Mouse (Mus musculus): Measurements from ENCODE around the gene Ipo7. TPM values are rescaled to one million over a fixed set of nuclear protein-coding genes. Genes with fewer than 3 reads are reported as not detected.

The Ipo7 gene
- polyA plus RNA-seq, 1 experiment from 2014 or later = 44.4 TPM

- WGBS = 58% methylated on average over 4 of the region's 4 CpGs
- Histone ChIP-seq H3K36me3 (no peaks in the 10 kb centered on the region), H3K4me3 (replicated peaks) (no peak overlapping the region)
Observed at GRCm38 (mm10) chr7:109998388-109998787, 19.7 kb upstream of the Ipo7 start.

DNA sequence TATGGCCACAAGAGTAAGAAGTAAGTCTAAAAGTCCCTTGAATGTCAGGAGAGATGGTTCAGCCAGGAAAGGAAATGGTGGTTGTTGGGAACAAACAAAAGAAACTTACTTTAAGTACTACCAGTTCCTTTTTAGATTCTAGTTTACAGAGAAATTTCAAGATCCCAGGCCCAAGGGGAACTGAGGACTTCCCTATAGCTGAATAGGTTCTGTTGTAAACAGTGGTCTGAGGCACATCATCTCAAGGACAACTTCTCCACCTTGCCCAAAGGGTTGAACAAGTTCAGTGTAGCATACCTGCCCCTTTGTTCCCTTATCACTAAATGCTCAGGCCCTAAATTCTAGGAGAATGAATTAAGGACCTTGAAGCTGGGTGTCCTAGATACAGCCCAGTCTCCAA, 16.0 kb upstream of the Ipo7 start:
- Histone ChIP-seq H3K27me3 (replicated peaks) (no peaks in the 10 kb centered on the region), H3K9me3 (no peaks in the 10 kb centered on the region), H3K36me3 (no peaks in the 10 kb centered on the region), H3K4me1 (replicated peaks) (peaks cover 4% of the 10 kb centered on the region; the same call in 1 of the 2 replicates), H3K4me2 (replicated peaks) (no peak overlapping the region), H3K4me3 (replicated peaks) (no peak overlapping the region), H3K27ac (no peak overlapping the region), H3K9ac (no peak overlapping the region)
- no peak for ATAC-seq

More at GRCm38 (mm10) chr7:109998388-109998787, 19.7 kb upstream of the Ipo7 start:
- H3K27me3 ChIP-seq (replicated peaks) = no peaks in the 10 kb centered on the region
- no peak overlapping the region for H3K4me2 ChIP-seq (replicated peaks)
- peaks cover 11% of the 10 kb centered on the region for H3K4me1 ChIP-seq (replicated peaks)
- no peak overlapping the region for H3K27ac ChIP-seq
- no peaks in the 10 kb centered on the region for H3K9me3 ChIP-seq
- H3K9ac ChIP-seq = no peak overlapping the region
- ATAC-seq = peak; percentile 49; the same call in 1 of the 2 replicates

- H3K9ac ChIP-seq = no peak overlapping the region
- WGBS = 13% methylated on average over 20 of the region's 20 CpGs
- ATAC-seq = peak; percentile 71
Observed at GRCm38 (mm10) chr7:110002968-110003367, 15.1 kb upstream of the Ipo7 start.

DNA sequence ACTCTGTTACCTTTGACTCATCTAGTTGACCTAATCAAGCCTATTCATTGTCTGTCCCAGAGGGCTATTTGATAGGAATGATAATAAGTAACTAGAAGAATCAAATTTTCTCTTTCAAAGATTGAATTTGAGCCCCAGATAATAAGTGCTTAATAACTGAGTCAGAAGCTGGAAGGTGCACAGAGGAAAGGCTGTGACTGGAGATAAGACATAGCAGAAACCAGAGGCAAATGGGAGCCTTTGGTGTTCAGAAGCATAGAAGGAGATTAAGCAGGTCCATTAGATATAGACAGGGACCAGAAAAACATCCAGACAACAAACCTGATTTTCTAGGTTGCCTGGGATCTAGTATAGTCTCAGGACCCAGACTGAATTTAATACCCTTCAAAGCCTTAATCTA, 12.1 kb upstream of the Ipo7 start:
- Histone ChIP-seq H3K4me2 (replicated peaks) (no peak overlapping the region), H3K27me3 (replicated peaks) (no peaks in the 10 kb centered on the region), H3K27ac (no peak overlapping the region), H3K9me3 (no peaks in the 10 kb centered on the region), H3K9ac (no peak overlapping the region), H3K4me1 (replicated peaks) (peaks cover 4% of the 10 kb centered on the region; the same call in 1 of the 2 replicates), H3K36me3 (no peaks in the 10 kb centered on the region), H3K4me3 (replicated peaks) (no peak overlapping the region)
- ATAC-seq = no peak

More at GRCm38 (mm10) chr7:110002968-110003367, 15.1 kb upstream of the Ipo7 start:
- no peaks in the 10 kb centered on the region for H3K27me3 ChIP-seq (replicated peaks)
- peak overlapping the region; percentile 48 for H3K4me2 ChIP-seq (replicated peaks)
- no peaks in the 10 kb centered on the region for H3K9me3 ChIP-seq
- H3K36me3 ChIP-seq = no peaks in the 10 kb centered on the region
- H3K27ac ChIP-seq = no peak overlapping the region
- H3K4me3 ChIP-seq (replicated peaks) = no peak overlapping the region
- peaks cover 4% of the 10 kb centered on the region; the same call in 1 of the 2 replicates for H3K4me1 ChIP-seq (replicated peaks)

DNA sequence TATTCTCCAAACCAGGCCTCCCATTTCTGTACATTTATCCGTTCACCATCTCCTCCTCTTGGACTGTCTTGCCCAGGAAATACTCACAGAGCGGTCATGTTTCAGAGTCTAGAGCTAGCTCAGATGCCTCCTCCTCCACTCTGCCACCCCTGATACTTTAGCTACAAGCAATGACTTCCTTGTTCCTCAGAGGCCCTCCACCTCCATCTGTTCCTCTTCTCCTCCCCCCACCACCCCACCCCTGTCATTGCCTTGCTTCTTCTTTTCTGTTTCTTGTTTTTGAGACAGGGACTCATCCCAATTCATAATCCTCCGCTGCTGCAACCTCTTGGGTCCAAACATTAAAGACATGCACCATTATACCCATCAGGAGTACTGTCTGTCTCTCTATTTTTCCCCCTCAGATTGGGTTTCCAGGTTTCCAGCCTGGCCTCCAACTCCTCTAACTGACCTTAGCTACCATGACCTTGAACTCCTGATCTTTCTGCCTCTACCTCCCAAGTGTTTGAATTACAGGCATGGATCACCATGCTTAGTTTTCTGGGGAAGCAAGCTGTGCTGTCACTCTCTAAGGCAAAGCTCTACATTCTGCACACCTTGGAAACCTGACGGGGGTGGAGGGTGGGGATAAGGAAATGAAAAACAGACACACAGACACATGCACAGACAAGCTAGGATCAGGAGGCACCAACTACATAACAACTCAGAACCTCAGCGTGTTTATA, 11.4 kb upstream of the Ipo7 start:
- Histone ChIP-seq H3K9ac (no peak overlapping the region), H3K36me3 (no peaks in the 10 kb centered on the region), H3K4me3 (replicated peaks) (no peak overlapping the region), H3K4me2 (replicated peaks) (no peak overlapping the region), H3K9me3 (no peaks in the 10 kb centered on the region), H3K4me1 (replicated peaks) (peaks cover 4% of the 10 kb centered on the region; the same call in 1 of the 2 replicates), H3K27ac (no peak overlapping the region), H3K27me3 (replicated peaks) (no peaks in the 10 kb centered on the region)
- no peak for ATAC-seq
- WGBS = 76% methylated on average over 5 of the region's 5 CpGs

DNA sequence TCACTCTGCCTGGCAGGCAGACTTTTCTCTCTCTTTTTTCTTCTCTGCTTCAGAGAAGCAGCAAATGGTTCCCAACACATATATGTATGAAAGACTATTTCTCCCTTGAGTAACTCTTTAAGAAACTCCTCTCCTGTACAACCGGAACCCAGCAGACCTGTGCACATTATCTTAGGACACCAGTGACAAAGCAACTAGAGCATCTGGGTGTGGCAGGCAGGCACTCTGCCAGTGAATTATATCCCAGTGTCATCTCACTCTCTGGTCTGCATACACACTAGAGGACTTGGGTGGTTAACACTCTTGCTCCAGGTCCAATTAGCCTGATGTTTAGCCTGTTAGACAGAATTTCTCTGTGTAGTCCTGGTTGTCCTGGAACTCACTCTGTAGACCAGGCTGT, 9.6 kb upstream of the Ipo7 start:
- Histone ChIP-seq H3K4me1 (replicated peaks) (no peaks in the 10 kb centered on the region), H3K4me3 (replicated peaks) (no peak overlapping the region), H3K9ac (no peak overlapping the region), H3K4me2 (replicated peaks) (no peak overlapping the region), H3K27me3 (replicated peaks) (no peaks in the 10 kb centered on the region), H3K9me3 (no peaks in the 10 kb centered on the region), H3K27ac (no peak overlapping the region), H3K36me3 (no peaks in the 10 kb centered on the region)
- WGBS = 96% methylated on average over 1 of the region's 1 CpGs
- no peak for ATAC-seq

GRCm38 (mm10) chr7:110009084-110009483, 9.0 kb upstream of the Ipo7 start:
- Histone ChIP-seq H3K4me1 (replicated peaks) (no peaks in the 10 kb centered on the region), H3K4me2 (replicated peaks) (no peak overlapping the region), H3K36me3 (no peaks in the 10 kb centered on the region), H3K9me3 (no peaks in the 10 kb centered on the region), H3K4me3 (replicated peaks) (no peak overlapping the region), H3K9ac (no peak overlapping the region), H3K27ac (no peak overlapping the region), H3K27me3 (replicated peaks) (no peaks in the 10 kb centered on the region)
- 76% methylated on average over 6 of the region's 6 CpGs for WGBS
- no peak for ATAC-seq

GRCm38 (mm10) chr7:110011417-110011816, 6.7 kb upstream of the Ipo7 start:
- no peak overlapping the region for H3K9ac ChIP-seq
- H3K36me3 ChIP-seq = no peaks in the 10 kb centered on the region
- WGBS = 69% methylated on average over 1 of the region's 1 CpGs
- no peaks in the 10 kb centered on the region for H3K9me3 ChIP-seq
- no peak overlapping the region for H3K4me2 ChIP-seq (replicated peaks)
- no peaks in the 10 kb centered on the region for H3K4me1 ChIP-seq (replicated peaks)
- ATAC-seq = no peak
- no peak overlapping the region for H3K4me3 ChIP-seq (replicated peaks)
- H3K27ac ChIP-seq = no peak overlapping the region
- no peaks in the 10 kb centered on the region for H3K27me3 ChIP-seq (replicated peaks)

GRCm38 (mm10) chr7:110014272-110014671, 3.8 kb upstream of the Ipo7 start:
- Histone ChIP-seq H3K27ac (no peak overlapping the region), H3K36me3 (no peaks in the 10 kb centered on the region), H3K9ac (no peak overlapping the region), H3K4me3 (replicated peaks) (no peak overlapping the region), H3K27me3 (replicated peaks) (no peaks in the 10 kb centered on the region), H3K9me3 (no peaks in the 10 kb centered on the region), H3K4me2 (replicated peaks) (no peak overlapping the region), H3K4me1 (replicated peaks) (no peaks in the 10 kb centered on the region)
- ATAC-seq = no peak
- 74% methylated on average over 5 of the region's 5 CpGs for WGBS

- peak overlapping the region; percentile 63 for H3K4me2 ChIP-seq (replicated peaks)
- no peaks in the 10 kb centered on the region for H3K9me3 ChIP-seq
- peak overlapping the region; percentile 96 for H3K9ac ChIP-seq
- no peaks in the 10 kb centered on the region for H3K36me3 ChIP-seq
- no peaks in the 10 kb centered on the region for H3K27me3 ChIP-seq (replicated peaks)
- peak overlapping the region; percentile 94 for H3K27ac ChIP-seq
- peak overlapping the region; percentile 97 for H3K4me3 ChIP-seq (replicated peaks)
- WGBS = under 1% methylated on average over 42 of the region's 42 CpGs
- peak; percentile 87 for ATAC-seq
- no peaks in the 10 kb centered on the region for H3K4me1 ChIP-seq (replicated peaks)
Observed at GRCm38 (mm10) chr7:110018631-110019482, 783 bp downstream of the Ipo7 start.

- Histone ChIP-seq H3K27me3 (replicated peaks) (no peaks in the 10 kb centered on the region), H3K27ac (no peak overlapping the region), H3K9me3 (no peaks in the 10 kb centered on the region), H3K4me3 (replicated peaks) (no peak overlapping the region), H3K4me1 (replicated peaks) (no peaks in the 10 kb centered on the region), H3K36me3 (no peaks in the 10 kb centered on the region), H3K9ac (no peak overlapping the region), H3K4me2 (replicated peaks) (no peak overlapping the region)
- 95% methylated on average over 1 of the region's 1 CpGs for WGBS
- no peak for ATAC-seq
Observed at GRCm38 (mm10) chr7:110023553-110023952, 5.5 kb downstream of the Ipo7 start.

GRCm38 (mm10) chr7:110026594-110026993, 8.5 kb downstream of the Ipo7 start:
- Histone ChIP-seq H3K4me2 (replicated peaks) (no peak overlapping the region), H3K36me3 (no peaks in the 10 kb centered on the region), H3K27me3 (replicated peaks) (no peaks in the 10 kb centered on the region), H3K27ac (no peak overlapping the region), H3K9me3 (no peaks in the 10 kb centered on the region), H3K4me3 (replicated peaks) (no peak overlapping the region), H3K9ac (no peak overlapping the region), H3K4me1 (replicated peaks) (no peaks in the 10 kb centered on the region)
- WGBS = 86% methylated on average over 2 of the region's 2 CpGs
- ATAC-seq = no peak
